Mouse (Mus musculus): ENCODE measurements around the gene Pcp4. TPM values are rescaled to one million over a fixed set of nuclear protein-coding genes. Genes with fewer than 3 reads are reported as not detected.
A peak's percentile ranks its signal among the peaks of the same experiment; 100 is the strongest.

The Pcp4 gene
- total RNA-seq, 2 experiments from 2014 or later = 551 to 645 TPM

DNA sequence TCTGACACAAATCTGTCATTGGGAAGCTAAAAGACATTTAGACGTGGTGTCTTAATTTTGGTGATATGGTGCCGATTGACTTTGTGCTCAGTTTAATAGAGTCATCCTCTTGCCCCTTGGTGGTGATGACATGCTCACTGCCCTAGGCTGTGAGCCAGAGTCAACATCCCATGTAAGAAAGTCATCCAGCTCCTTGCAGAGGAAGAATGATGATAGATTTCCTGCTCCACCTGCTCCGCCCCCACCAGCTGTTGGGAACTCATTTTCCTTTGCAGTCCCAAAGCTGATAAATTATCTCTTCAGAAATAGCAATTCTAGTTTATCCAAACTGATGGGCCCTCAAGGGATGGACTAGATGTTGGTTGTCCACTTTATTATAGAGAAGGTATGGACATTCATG is 89.2 kb downstream of the Pcp4 start:
- intact Hi-C loops (cut with DNase I) = no loop called here
- no peak for DNase-seq (ENCODE audit: low spot score in 2 of 2)

- intact Hi-C loops (cut with DNase I) = no loop called here
Measured at GRCm38 (mm10) chr16:96558341-96558740, 90.9 kb downstream of the Pcp4 start.

GRCm38 (mm10) chr16:96559796-96560195 is 92.4 kb downstream of the Pcp4 start:
- intact Hi-C loops (cut with DNase I) = no loop called here
- DNase-seq (ENCODE audit: low spot score in 2 of 2) = peak in 1 of 2 experiments; percentile 67

More at GRCm38 (mm10) chr16:96558341-96558740, 90.9 kb downstream of the Pcp4 start:
- no peak for DNase-seq (ENCODE audit: low spot score in 2 of 2)

GRCm38 (mm10) chr16:96563350-96564257 is 96.2 kb downstream of the Pcp4 start:
- DNase-seq (ENCODE audit: low spot score in 2 of 2) = peak in 1 of 2 experiments; percentile 15
- intact Hi-C loops (cut with DNase I) = no loop called here

GRCm38 (mm10) chr16:96567428-96567827 is 100.0 kb downstream of the Pcp4 start:
- no peak for DNase-seq (ENCODE audit: low spot score in 2 of 2)
- intact Hi-C loops (cut with DNase I) = no loop called here

Other genes starting within 250 kb of the Pcp4 start
- gene B3galt5, start 231.8 kb upstream of the Pcp4 start, total RNA-seq (2021) = 10 to 100 TPM; 15.7 to 19.4 TPM
- not detected for gene Itgb2l, start 24.0 kb upstream of the Pcp4 start, total RNA-seq (2021)

Measured in left cerebral cortex, postnatal 25 days (tissue).